Mouse (Mus musculus) liver, embryonic 15.5 days (tissue): Measurements from ENCODE around the gene Gm45785. TPM values are rescaled to one million over a fixed set of nuclear protein-coding genes. Genes with fewer than 3 reads are reported as not detected.

Source experiments
- ATAC-seq: fragments of 200-750 bp; cut with Nextera tagmentation; 2 replicates; pipeline ENCODE4 v1.8.0; 2017; ENCODE audit warnings: moderate number of reproducible peaks, mild to moderate bottlenecking, moderate library complexity; ENCODE audit not compliant: insufficient read depth
- H3K27ac ChIP-seq: fragments of 300-500 bp; sonication (generic); replicated peaks from 2 replicates; pipeline ENCODE4 v1.5.1; 2015; ENCODE audit warnings: mild to moderate bottlenecking, inconsistent platforms
- H3K27me3 ChIP-seq: fragments of 300-500 bp; sonication (generic); 2 replicates; pipeline ENCODE4 v1.6.1; 2015; ENCODE audit warnings: mild to moderate bottlenecking, inconsistent platforms
- H3K36me3 ChIP-seq: fragments of 300-500 bp; sonication (generic); replicated peaks from 2 replicates; pipeline ENCODE4 v1.6.1; 2015; ENCODE audit warnings: moderate library complexity, mild to moderate bottlenecking, inconsistent platforms
- H3K4me1 ChIP-seq: fragments of 300-500 bp; sonication (generic); replicated peaks from 2 replicates; pipeline ENCODE4 v1.6.1; 2015; ENCODE audit warnings: inconsistent platforms
- H3K4me2 ChIP-seq: fragments of 300-500 bp; sonication (generic); 2 replicates; pipeline ENCODE4 v1.6.1; 2015; ENCODE audit warnings: moderate library complexity, mild to moderate bottlenecking, inconsistent platforms
- H3K4me3 ChIP-seq: fragments of 300-500 bp; sonication (generic); replicated peaks from 2 replicates; pipeline ENCODE4 v1.5.1; 2015; ENCODE audit warnings: mild to moderate bottlenecking, inconsistent platforms
- H3K9ac ChIP-seq: fragments of 300-500 bp; sonication (generic); 2 replicates; pipeline ENCODE4 v1.6.1; 2015; ENCODE audit warnings: moderate library complexity, mild to moderate bottlenecking, inconsistent platforms
- H3K9me3 ChIP-seq: fragments of 300-500 bp; sonication (generic); replicated peaks from 2 replicates; pipeline ENCODE4 v1.6.1; 2016; ENCODE audit warnings: inconsistent platforms
- WGBS: fragments of 180-500 bp; shearing (Covaris S2); methylation state at CpG from one replicate; pipeline ENCODE4 v1.1.7; 2015; ENCODE audit warnings: mixed read lengths; ENCODE audit not compliant: insufficient replicate concordance; 5-methylcytosine and 5-hydroxymethylcytosine counted together
- polyA plus RNA-seq: library from polyadenylated mRNA; unstranded; fragments of >200 nt; fragmentation: Nextera tagmentation; extraction: Ambion mirVana; gene quantifications from 2 replicates; pipeline ENCODE4 v1.2.1, GENCODE M21; 2015

Gm45785 gene
- polyA plus RNA-seq, 1 experiment from 2014 or later: not detected

DNA sequence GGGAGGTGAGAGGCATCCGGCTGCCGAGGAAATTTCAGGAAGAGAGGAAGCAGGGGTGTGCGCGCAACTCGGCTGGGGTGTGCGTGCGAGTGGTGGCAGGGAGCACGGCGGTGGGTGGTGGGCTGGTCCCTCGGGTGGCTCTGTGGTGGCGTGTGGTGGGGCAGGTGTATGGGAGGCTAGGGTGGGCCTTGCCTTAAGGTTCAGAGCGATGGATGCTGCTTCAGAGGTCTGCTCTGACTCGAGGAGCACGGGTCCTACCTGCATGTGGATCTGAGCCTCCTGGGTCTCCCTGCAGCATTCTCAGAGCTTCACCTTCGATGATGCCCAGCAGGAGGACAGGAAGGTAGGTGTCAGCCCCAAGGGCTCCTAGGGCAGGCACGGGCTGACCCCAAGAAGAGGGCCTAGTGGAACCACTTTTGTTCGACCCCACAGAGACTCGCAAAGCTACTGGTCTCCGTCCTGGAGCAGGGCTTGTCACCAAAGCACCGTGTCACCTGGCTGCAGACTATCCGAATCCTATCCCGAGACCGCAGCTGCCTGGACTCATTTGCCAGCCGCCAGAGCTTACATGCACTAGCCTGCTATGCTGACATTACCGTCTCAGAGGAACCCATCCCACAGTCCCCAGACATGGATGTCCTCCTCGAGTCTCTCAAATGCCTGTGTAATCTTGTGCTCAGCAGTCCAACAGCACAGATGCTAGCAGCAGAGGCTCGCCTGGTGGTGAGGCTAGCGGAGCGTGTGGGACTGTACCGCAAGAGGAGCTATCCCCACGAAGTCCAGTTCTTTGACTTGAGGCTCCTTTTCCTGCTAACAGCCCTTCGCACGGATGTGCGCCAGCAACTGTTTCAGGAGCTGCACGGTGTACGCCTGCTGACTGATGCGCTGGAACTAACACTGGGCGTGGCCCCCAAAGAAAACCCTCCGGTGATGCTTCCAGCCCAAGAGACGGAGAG lies 1.7 kb upstream of the Gm45785 start, which contains the start of gene Bet1l:
Gene Bet1l, minus strand, starts transcription at position 28 of the 956 bp plus-strand sequence.
- Histone ChIP-seq H3K36me3 (peaks cover 68% of the 10 kb centered on the region), H3K9ac (peak within 1 kb of the TSS; percentile 90), H3K27ac (peak within 1 kb of the TSS; percentile 99), H3K9me3 (no peaks in the 10 kb centered on the region), H3K4me1 (peaks cover 56% of the 10 kb centered on the region), H3K4me2 (peak within 1 kb of the TSS; percentile 97), H3K27me3 (no peaks in the 10 kb centered on the region), H3K4me3 (peak within 1 kb of the TSS; percentile 90)
- 26% methylated on average over 40 of the region's 40 CpGs for WGBS
- peak; percentile 11 for ATAC-seq

DNA sequence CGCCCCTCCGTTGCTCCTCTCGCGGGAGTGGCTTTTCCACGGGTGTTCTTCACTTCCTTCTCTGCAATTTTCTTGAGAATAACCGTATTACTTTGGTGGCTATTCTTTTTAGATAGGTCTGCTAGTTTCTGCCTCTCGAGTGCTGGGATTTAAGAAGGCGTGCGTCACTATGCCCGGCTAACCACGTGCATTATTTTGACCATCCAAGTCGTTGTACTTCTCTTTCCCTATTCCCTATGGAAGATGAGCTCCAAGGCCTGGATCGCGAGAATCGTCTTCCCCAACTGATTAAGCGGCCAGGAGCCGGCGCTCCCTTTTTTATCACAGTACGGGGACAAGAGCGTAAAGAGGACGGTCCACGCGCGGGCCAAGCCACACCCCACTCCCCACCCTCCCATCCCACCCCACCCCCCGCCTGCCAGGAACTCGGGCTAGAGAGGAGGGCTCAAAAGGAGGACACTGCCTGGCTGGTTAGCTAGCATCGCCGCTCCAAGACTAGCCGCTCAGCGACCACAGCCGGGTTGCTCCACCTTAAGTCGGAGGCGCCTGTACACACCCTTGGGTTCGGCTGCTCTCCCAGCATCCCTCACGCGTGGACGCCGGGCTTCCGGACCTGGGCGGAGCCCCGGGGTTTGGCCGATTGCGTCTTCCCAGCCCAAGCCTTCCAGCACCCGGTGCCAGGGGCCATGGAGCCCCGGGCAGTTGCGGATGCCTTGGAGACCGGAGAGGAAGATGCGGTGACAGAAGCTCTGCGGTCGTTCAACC lies 836 bp upstream of the Gm45785 start, which contains the start of gene Ric8a:
Gene Ric8a, plus strand, starts transcription at position 173 of the 765 bp plus-strand sequence.
- ATAC-seq: peak; percentile 78
- Histone ChIP-seq H3K4me2 (peak within 1 kb of the TSS; percentile 97), H3K9me3 (no peaks in the 10 kb centered on the region), H3K4me3 (peak within 1 kb of the TSS; percentile 90), H3K4me1 (peaks cover 64% of the 10 kb centered on the region), H3K9ac (peak within 1 kb of the TSS; percentile 90), H3K36me3 (peaks cover 68% of the 10 kb centered on the region), H3K27me3 (no peaks in the 10 kb centered on the region), H3K27ac (peak within 1 kb of the TSS; percentile 99)
- WGBS: under 1% methylated on average over 50 of the region's 50 CpGs

GRCm38 (mm10) chr7:140855181-140855580 lies 950 bp downstream of the Gm45785 start:
- Histone ChIP-seq H3K27me3 (no peaks in the 10 kb centered on the region), H3K9ac (peak overlapping the region; percentile 90), H3K4me3 (peak overlapping the region; percentile 90), H3K27ac (peak overlapping the region; percentile 99), H3K36me3 (peaks cover 57% of the 10 kb centered on the region), H3K4me2 (peak overlapping the region; percentile 97), H3K9me3 (no peaks in the 10 kb centered on the region), H3K4me1 (peaks cover 64% of the 10 kb centered on the region)
- 56% methylated on average over 9 of the region's 9 CpGs for WGBS
- no peak for ATAC-seq

GRCm38 (mm10) chr7:140854483-140854882 lies 1.6 kb downstream of the Gm45785 start:
- WGBS: 86% methylated on average over 18 of the region's 18 CpGs
- ATAC-seq: no peak

GRCm38 (mm10) chr7:140853386-140853785 lies 2.7 kb downstream of the Gm45785 start:
- Histone ChIP-seq H3K4me2 (no peak overlapping the region), H3K9me3 (no peaks in the 10 kb centered on the region), H3K27me3 (no peaks in the 10 kb centered on the region), H3K4me3 (no peak overlapping the region), H3K36me3 (peaks cover 40% of the 10 kb centered on the region), H3K27ac (peak overlapping the region; percentile 24), H3K4me1 (peaks cover 55% of the 10 kb centered on the region), H3K9ac (no peak overlapping the region)
- 66% methylated on average over 9 of the region's 9 CpGs for WGBS
- no peak for ATAC-seq

More at GRCm38 (mm10) chr7:140854483-140854882, 1.6 kb downstream of the Gm45785 start:
- Histone ChIP-seq H3K4me2 (peak overlapping the region; percentile 97), H3K27me3 (no peaks in the 10 kb centered on the region), H3K9ac (no peak overlapping the region), H3K4me3 (peak overlapping the region; percentile 90; the same call in 1 of the 2 replicates), H3K4me1 (peaks cover 64% of the 10 kb centered on the region), H3K9me3 (no peaks in the 10 kb centered on the region), H3K36me3 (peaks cover 50% of the 10 kb centered on the region), H3K27ac (0 out of 2 replicates have a peak overlapping the region, but pooled peaks have one; percentile 20)

GRCm38 (mm10) chr7:140851916-140852315 lies 4.2 kb downstream of the Gm45785 start:
- peaks cover 36% of the 10 kb centered on the region for H3K36me3 ChIP-seq
- peaks cover 46% of the 10 kb centered on the region for H3K4me1 ChIP-seq
- no peak overlapping the region for H3K9ac ChIP-seq
- no peak overlapping the region for H3K4me2 ChIP-seq
- H3K4me3 ChIP-seq: no peak overlapping the region
- no peak for ATAC-seq
- H3K9me3 ChIP-seq: no peaks in the 10 kb centered on the region
- no peak overlapping the region for H3K27ac ChIP-seq
- 89% methylated on average over 4 of the region's 4 CpGs for WGBS
- H3K27me3 ChIP-seq: peaks cover 6% of the 10 kb centered on the region; the same call in 1 of the 2 replicates

GRCm38 (mm10) chr7:140848591-140848990 lies 7.5 kb downstream of the Gm45785 start:
- no peak overlapping the region for H3K27ac ChIP-seq

GRCm38 (mm10) chr7:140847755-140848580 lies 8.2 kb downstream of the Gm45785 start, which contains the start of gene Odf3:
TSS of gene Odf3 (plus strand) at chr7:140847805.
- no peak within 1 kb of the TSS for H3K27ac ChIP-seq
- H3K4me1 ChIP-seq: peaks cover 15% of the 10 kb centered on the region
- no peak within 1 kb of the TSS for H3K4me3 ChIP-seq
- H3K9ac ChIP-seq: no peak within 1 kb of the TSS
- H3K9me3 ChIP-seq: no peaks in the 10 kb centered on the region
- WGBS: 48% methylated on average over 11 of the region's 11 CpGs
- H3K4me2 ChIP-seq: no peak within 1 kb of the TSS
- ATAC-seq: no peak
- H3K27me3 ChIP-seq: peaks cover 15% of the 10 kb centered on the region; the same call in 1 of the 2 replicates
- H3K36me3 ChIP-seq: peaks cover 17% of the 10 kb centered on the region

More at GRCm38 (mm10) chr7:140848591-140848990, 7.5 kb downstream of the Gm45785 start:
- H3K4me1 ChIP-seq: peaks cover 21% of the 10 kb centered on the region
- WGBS: 76% methylated on average over 10 of the region's 10 CpGs
- H3K9me3 ChIP-seq: no peaks in the 10 kb centered on the region
- ATAC-seq: no peak
- H3K36me3 ChIP-seq: peaks cover 23% of the 10 kb centered on the region
- peaks cover 13% of the 10 kb centered on the region; the same call in 1 of the 2 replicates for H3K27me3 ChIP-seq
- H3K4me2 ChIP-seq: no peak overlapping the region
- H3K4me3 ChIP-seq: no peak overlapping the region
- no peak overlapping the region for H3K9ac ChIP-seq

DNA sequence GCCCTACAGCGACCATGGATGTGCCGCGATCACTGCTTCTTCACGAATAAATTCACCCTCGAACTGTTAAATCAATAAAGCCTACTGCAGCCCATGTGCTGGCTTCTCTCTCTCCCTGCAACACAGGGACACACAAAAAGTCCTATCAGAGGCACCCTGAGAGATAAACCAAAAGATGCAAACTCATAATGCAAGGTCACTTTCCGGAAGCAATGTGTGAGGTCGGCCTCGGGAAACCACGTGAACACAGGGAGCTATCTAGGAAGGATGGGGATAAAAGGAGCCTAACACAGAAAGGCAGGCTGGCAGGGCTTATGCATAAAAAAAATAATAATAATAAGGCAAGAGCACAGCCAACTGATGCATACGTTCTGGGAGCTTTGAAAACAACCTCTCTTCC lies 9.5 kb downstream of the Gm45785 start:
- Histone ChIP-seq H3K36me3 (peaks cover 4% of the 10 kb centered on the region; the same call in 1 of the 2 replicates), H3K27ac (no peak overlapping the region), H3K4me2 (no peak overlapping the region), H3K27me3 (peaks cover 26% of the 10 kb centered on the region), H3K9ac (no peak overlapping the region), H3K4me1 (peaks cover 6% of the 10 kb centered on the region), H3K9me3 (no peaks in the 10 kb centered on the region), H3K4me3 (no peak overlapping the region)
- no peak for ATAC-seq
- 61% methylated on average over 10 of the region's 10 CpGs for WGBS

GRCm38 (mm10) chr7:140845683-140846082 lies 10.4 kb downstream of the Gm45785 start:
- Histone ChIP-seq H3K27me3 (peaks cover 36% of the 10 kb centered on the region), H3K4me1 (peaks cover 6% of the 10 kb centered on the region), H3K27ac (no peak overlapping the region), H3K9ac (no peak overlapping the region), H3K36me3 (no peaks in the 10 kb centered on the region), H3K4me2 (no peak overlapping the region), H3K4me3 (no peak overlapping the region), H3K9me3 (no peaks in the 10 kb centered on the region)
- 50% methylated on average over 4 of the region's 4 CpGs for WGBS
- no peak for ATAC-seq
